Mouse (Mus musculus) MN1 (cell line): ENCODE data around the gene Tcirg1.

ENCODE experiments used
- DNase-seq: peaks from one replicate; pipeline ENCODE4 v3.0.0-alpha.2; 2016; ENCODE audit warnings: low spot score

Gene Tcirg1

GRCm38 (mm10) chr19:3897557-3897956, 9.4 kb downstream of the Tcirg1 start:
- no peak for DNase-seq

GRCm38 (mm10) chr19:3896208-3896607, 10.7 kb downstream of the Tcirg1 start:
- no peak for DNase-seq

- DNase-seq = no peak
Measured at GRCm38 (mm10) chr19:3895171-3895631, 11.7 kb downstream of the Tcirg1 start.

GRCm38 (mm10) chr19:3894294-3894693, 12.6 kb downstream of the Tcirg1 start:
- no peak for DNase-seq

- no peak for DNase-seq
Measured at GRCm38 (mm10) chr19:3893545-3894116, 13.3 kb downstream of the Tcirg1 start.

- no peak for DNase-seq
Measured at GRCm38 (mm10) chr19:3890181-3890580, 16.8 kb downstream of the Tcirg1 start.

- DNase-seq = no peak
Measured at GRCm38 (mm10) chr19:3889096-3889495, 17.8 kb downstream of the Tcirg1 start.

- DNase-seq = no peak
Measured at GRCm38 (mm10) chr19:3884325-3884990, 22.5 kb downstream of the Tcirg1 start.

- no peak for DNase-seq
Measured at GRCm38 (mm10) chr19:3882214-3882613, 24.7 kb downstream of the Tcirg1 start.

- DNase-seq = no peak
Measured at GRCm38 (mm10) chr19:3880054-3880848, 26.7 kb downstream of the Tcirg1 start.

GRCm38 (mm10) chr19:3875045-3875444, 31.9 kb downstream of the Tcirg1 start:
- DNase-seq = no peak

- DNase-seq = peak; percentile 44
Measured at GRCm38 (mm10) chr19:3872373-3872772, 34.6 kb downstream of the Tcirg1 start.

GRCm38 (mm10) chr19:3871468-3871867, 35.5 kb downstream of the Tcirg1 start:
- no peak for DNase-seq

- no peak for DNase-seq
Measured at GRCm38 (mm10) chr19:3868290-3868689, 38.6 kb downstream of the Tcirg1 start.

GRCm38 (mm10) chr19:3864960-3865359, 42.0 kb downstream of the Tcirg1 start:
- DNase-seq = no peak

GRCm38 (mm10) chr19:3862713-3863112, 44.2 kb downstream of the Tcirg1 start:
- DNase-seq = no peak

- DNase-seq = no peak
Measured at GRCm38 (mm10) chr19:3857220-3857619, 49.7 kb downstream of the Tcirg1 start.

GRCm38 (mm10) chr19:3855601-3856000, 51.3 kb downstream of the Tcirg1 start:
- DNase-seq = no peak

- DNase-seq = no peak
Measured at GRCm38 (mm10) chr19:3855091-3855490, 51.8 kb downstream of the Tcirg1 start.

GRCm38 (mm10) chr19:3853891-3854290, 53.0 kb downstream of the Tcirg1 start:
- no peak for DNase-seq

GRCm38 (mm10) chr19:3853121-3853520, 53.8 kb downstream of the Tcirg1 start:
- no peak for DNase-seq

- peak; percentile 59 for DNase-seq
Measured at GRCm38 (mm10) chr19:3851979-3852681, 54.8 kb downstream of the Tcirg1 start.
